Mouse (Mus musculus): ENCODE measurements around the gene Ppard.

Gene Ppard

GRCm38 (mm10) chr17:28224615-28225014, 7.9 kb upstream of the Ppard start:
- DNase-seq: no peak

- DNase-seq: peak; percentile 93
These were observed 6.5 kb upstream of the Ppard start for GRCm38 (mm10) chr17:28226014-28226413.

- DNase-seq: no peak
These were observed 2.0 kb upstream of the Ppard start for GRCm38 (mm10) chr17:28230486-28230885.

- DNase-seq: no peak
These were observed 1.3 kb upstream of the Ppard start for GRCm38 (mm10) chr17:28231026-28231736.

- peak; percentile 55 for DNase-seq
These were observed 711 bp downstream of the Ppard start for GRCm38 (mm10) chr17:28233091-28233731.

GRCm38 (mm10) chr17:28234641-28235040, 2.1 kb downstream of the Ppard start:
- DNase-seq: no peak

GRCm38 (mm10) chr17:28235982-28236635, 3.6 kb downstream of the Ppard start:
- DNase-seq: no peak

- no peak for DNase-seq
These were observed 4.1 kb downstream of the Ppard start for GRCm38 (mm10) chr17:28236636-28237015.

- DNase-seq: no peak
These were observed 4.9 kb downstream of the Ppard start for GRCm38 (mm10) chr17:28237362-28237761.

GRCm38 (mm10) chr17:28237874-28238273, 5.4 kb downstream of the Ppard start:
- DNase-seq: no peak

GRCm38 (mm10) chr17:28240846-28241245, 8.3 kb downstream of the Ppard start:
- DNase-seq: no peak

- DNase-seq: no peak
These were observed 9.8 kb downstream of the Ppard start for GRCm38 (mm10) chr17:28242296-28242695.

GRCm38 (mm10) chr17:28244214-28244613, 11.7 kb downstream of the Ppard start:
- no peak for DNase-seq

- no peak for DNase-seq
These were observed 12.2 kb downstream of the Ppard start for GRCm38 (mm10) chr17:28244714-28245113.

- no peak for DNase-seq
These were observed 14.1 kb downstream of the Ppard start for GRCm38 (mm10) chr17:28246640-28247039.

- no peak for DNase-seq
These were observed 15.1 kb downstream of the Ppard start for GRCm38 (mm10) chr17:28247613-28248012.

- DNase-seq: no peak
These were observed 16.6 kb downstream of the Ppard start for GRCm38 (mm10) chr17:28249062-28249461.

- no peak for DNase-seq
These were observed 19.2 kb downstream of the Ppard start for GRCm38 (mm10) chr17:28251579-28252280.

- no peak for DNase-seq
These were observed 19.8 kb downstream of the Ppard start for GRCm38 (mm10) chr17:28252281-28252648.

- no peak for DNase-seq
These were observed 20.7 kb downstream of the Ppard start for GRCm38 (mm10) chr17:28253216-28253615.

- DNase-seq: no peak
These were observed 22.3 kb downstream of the Ppard start for GRCm38 (mm10) chr17:28254804-28255203.

- peak; percentile 18 for DNase-seq
These were observed 23.2 kb downstream of the Ppard start for GRCm38 (mm10) chr17:28255651-28256050.

- peak; percentile 73 for DNase-seq
These were observed 24.3 kb downstream of the Ppard start for GRCm38 (mm10) chr17:28256651-28257328.
